Comparison of ENCODE assay signal across 8 mouse cellular contexts in the genomic region with DNA sequence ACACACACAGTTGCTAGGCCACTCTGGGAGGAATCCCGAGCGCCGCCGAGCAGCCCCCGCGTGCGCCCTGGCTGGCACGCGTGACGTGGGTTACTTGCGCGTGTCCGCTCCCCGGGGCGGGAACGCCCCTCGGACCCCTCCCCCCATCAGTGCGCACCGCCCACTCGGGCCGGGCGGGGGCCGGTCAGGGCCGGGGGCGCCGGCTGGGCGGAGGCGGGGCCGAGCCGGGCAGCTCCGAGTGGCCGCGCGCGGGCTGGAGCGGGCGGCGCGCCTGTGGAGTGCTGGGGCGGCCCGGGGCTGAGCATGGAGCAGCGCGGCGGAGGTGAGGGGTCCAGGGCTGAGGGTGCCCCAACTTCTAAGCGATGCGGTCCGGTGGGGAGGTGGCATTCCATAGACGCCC. TPM values are rescaled to one million over a fixed set of nuclear protein-coding genes. Genes with fewer than 3 reads are reported as not detected.
A peak's percentile ranks its signal among the peaks of the same experiment; 100 is the strongest.
DNase-seq lines count a peak whose midpoint lies in the region; ATAC-seq and TF ChIP-seq lines count a peak whose summit lies in the region.

No protein-coding gene starts in this region.

- intact Hi-C loops in heart, postnatal 25 days (cut with DNase I), result no loop called here

- no peak for TF ChIP-seq CTCF in E14TG2a.4 (conservative IDR thresholded peaks at IDR 0.05; ENCODE audit: low read length)

- DNase-seq in brain, adult 2 months (ENCODE audit: low read depth, low spot score), result peak; percentile 83
- DNase-seq in forebrain, embryonic 14.5 days (ENCODE audit: low spot score), result peak; percentile 80
- peak; percentile 91 for DNase-seq in heart, postnatal 25 days (ENCODE audit: low spot score)
- peak; percentile 71 to 75 for DNase-seq in layer of hippocampus, adult 8-10 months (ENCODE audit: low spot score in 2 of 2)
- DNase-seq in ovary, postnatal 36 days (ENCODE audit: low spot score), result peak; percentile 93
- peak; percentile 86 for DNase-seq in urinary bladder, postnatal 25 days (ENCODE audit: low spot score)

- WGBS in forebrain, embryonic 14.5 days, result under 1% methylated on average over 32 of the region's 48 CpGs
- 1% methylated on average over 46 of the region's 48 CpGs for WGBS in lung, embryonic 15.5 days

- H3K9ac ChIP-seq in forebrain, embryonic 14.5 days (ENCODE audit: low read length), result peak overlapping the region; percentile 87
- peak overlapping the region; percentile 89 for H3K9ac ChIP-seq in lung, embryonic 15.5 days

- H3K4me1 ChIP-seq in E14TG2a.4 (replicated peaks; ENCODE audit: low read depth, low read length), result peaks cover 71% of the 10 kb centered on the region
- peaks cover 31% of the 10 kb centered on the region for H3K4me1 ChIP-seq in forebrain, embryonic 14.5 days (ENCODE audit: control insufficient read depth, insufficient read depth, low read length)
- peaks cover 67% of the 10 kb centered on the region for H3K4me1 ChIP-seq in lung, embryonic 15.5 days

- H3K4me3 ChIP-seq in E14TG2a.4 (replicated peaks; ENCODE audit: low read length), result peak overlapping the region; percentile 75
- peak overlapping the region; percentile 63 for H3K4me3 ChIP-seq in forebrain, embryonic 14.5 days (ENCODE audit: low read depth, low read length)
- peak overlapping the region; percentile 74 for H3K4me3 ChIP-seq in lung, embryonic 15.5 days

- no peaks in the 10 kb centered on the region for H3K9me3 ChIP-seq in E14TG2a.4 (ENCODE audit: low read length)
- no peaks in the 10 kb centered on the region for H3K9me3 ChIP-seq in forebrain, embryonic 14.5 days (replicated peaks; ENCODE audit: control insufficient read depth, low read length)
- H3K9me3 ChIP-seq in lung, embryonic 15.5 days, result no peaks in the 10 kb centered on the region

- peak; percentile 61 for ATAC-seq in forebrain, embryonic 14.5 days
- peak; percentile 73 for ATAC-seq in lung, embryonic 15.5 days (ENCODE audit: borderline replicate concordance, extremely low read depth, low FRiP score, low TSS enrichment)

- H3K36me3 ChIP-seq in E14TG2a.4 (ENCODE audit: insufficient read depth, low read length), result peaks cover 25% of the 10 kb centered on the region
- peaks cover 16% of the 10 kb centered on the region; the same call in 1 of the 2 replicates for H3K36me3 ChIP-seq in forebrain, embryonic 14.5 days (ENCODE audit: control insufficient read depth, insufficient read depth, low read length)
- peaks cover 16% of the 10 kb centered on the region for H3K36me3 ChIP-seq in lung, embryonic 15.5 days

- peak overlapping the region; percentile 97 for H3K27ac ChIP-seq in forebrain, embryonic 14.5 days (ENCODE audit: low read depth, low read length)
- peak overlapping the region; percentile 99 for H3K27ac ChIP-seq in lung, embryonic 15.5 days

- peak overlapping the region; percentile 89 for H3K4me2 ChIP-seq in forebrain, embryonic 14.5 days (ENCODE audit: low read length)
- peak overlapping the region; percentile 79 for H3K4me2 ChIP-seq in lung, embryonic 15.5 days

- H3K27me3 ChIP-seq in E14TG2a.4 (ENCODE audit: insufficient read depth, low read length), result peaks cover 10% of the 10 kb centered on the region
- no peaks in the 10 kb centered on the region for H3K27me3 ChIP-seq in forebrain, embryonic 14.5 days (replicated peaks; ENCODE audit: control insufficient read depth, insufficient read depth, low read length)
- no peaks in the 10 kb centered on the region for H3K27me3 ChIP-seq in lung, embryonic 15.5 days

RNA-seq across cellular contexts. Expression of gene Lzts2, which starts 3.7 kb away (rescaled TPM):
- 15.3 and 17.2 TPM in 2 replicates for polyA plus RNA-seq in forebrain, embryonic 14.5 days (2014; fragmentation: Nextera tagmentation; extraction: Ambion mirVana)
- 10 to 100 TPM; 52.0 to 69.7 TPM for total RNA-seq in heart, postnatal 25 days (2021)
- total RNA-seq in layer of hippocampus, adult 8-10 months (2022), result 10 to 100 TPM; 31.0 to 38.3 (median 33.3) TPM
- 75.9 and 81.8 TPM in 2 replicates for polyA plus RNA-seq in lung, embryonic 15.5 days (2015; fragmentation: Nextera tagmentation; extraction: Ambion mirVana)

RNA-seq across cellular contexts. Expression of gene Mrpl43, which starts 11.7 kb away (rescaled TPM):
- 67.1 and 68.4 TPM in 2 replicates for polyA plus RNA-seq in forebrain, embryonic 14.5 days (2014; fragmentation: Nextera tagmentation; extraction: Ambion mirVana)
- total RNA-seq in heart, postnatal 25 days (2021), result 10 to 100 TPM; 54.9 to 55.4 TPM
- total RNA-seq in layer of hippocampus, adult 8-10 months (2022), result 10 to 100 TPM; 31.8 to 45.4 (median 39.1) TPM
- 70.1 and 70.8 TPM in 2 replicates for polyA plus RNA-seq in lung, embryonic 15.5 days (2015; fragmentation: Nextera tagmentation; extraction: Ambion mirVana)

RNA-seq across cellular contexts. Expression of gene Twnk, which starts 12.4 kb away (rescaled TPM):
- polyA plus RNA-seq in forebrain, embryonic 14.5 days (2014; fragmentation: Nextera tagmentation; extraction: Ambion mirVana), result 10.6 and 11.6 TPM in 2 replicates
- 10 to 100 TPM; 27.4 to 28.4 TPM for total RNA-seq in heart, postnatal 25 days (2021)
- 10 to 100 TPM; 13.3 to 16.3 (median 14.8) TPM for total RNA-seq in layer of hippocampus, adult 8-10 months (2022)
- 17.8 and 20.8 TPM in 2 replicates for polyA plus RNA-seq in lung, embryonic 15.5 days (2015; fragmentation: Nextera tagmentation; extraction: Ambion mirVana)

RNA-seq across cellular contexts. Expression of gene Pdzd7, which starts 27.6 kb away (rescaled TPM):
- 1.1 and 1.8 TPM in 2 replicates for polyA plus RNA-seq in forebrain, embryonic 14.5 days (2014; fragmentation: Nextera tagmentation; extraction: Ambion mirVana)
- total RNA-seq in heart, postnatal 25 days (2021), result under 1 TPM in 1 of 2 experiments, not detected in 1; 0.16 TPM
- total RNA-seq in layer of hippocampus, adult 8-10 months (2022), result 1 to 10 TPM; 3.1 to 3.8 (median 3.4) TPM
- 0.30 and 0.34 TPM in 2 replicates for polyA plus RNA-seq in lung, embryonic 15.5 days (2015; fragmentation: Nextera tagmentation; extraction: Ambion mirVana)

RNA-seq across cellular contexts. Expression of gene Sema4g, which starts 29.0 kb away (rescaled TPM):
- 11.0 and 11.3 TPM in 2 replicates for polyA plus RNA-seq in forebrain, embryonic 14.5 days (2014; fragmentation: Nextera tagmentation; extraction: Ambion mirVana)
- total RNA-seq in heart, postnatal 25 days (2021), result under 1 TPM; 0.26 to 0.39 TPM
- 10 to 100 TPM; 25.4 to 27.7 (median 26.1) TPM for total RNA-seq in layer of hippocampus, adult 8-10 months (2022)
- 1.3 and 1.7 TPM in 2 replicates for polyA plus RNA-seq in lung, embryonic 15.5 days (2015; fragmentation: Nextera tagmentation; extraction: Ambion mirVana)

Comparison
In these comparisons a context has a peak if more than half of its experiments do, and no peak if none do; other contexts are left out.
1. Peak in every context shown above with its lines: DNase-seq, ATAC-seq, H3K4me3 ChIP-seq and H3K27ac ChIP-seq.